Mouse (Mus musculus): Measurements from ENCODE around the gene Tspan18.

Tspan18 gene

GRCm38 (mm10) chr2:93218353-93218990, 115.8 kb downstream of the Tspan18 start:
- DNase-seq (ENCODE audit: low read depth, low spot score), result no peak

DNA sequence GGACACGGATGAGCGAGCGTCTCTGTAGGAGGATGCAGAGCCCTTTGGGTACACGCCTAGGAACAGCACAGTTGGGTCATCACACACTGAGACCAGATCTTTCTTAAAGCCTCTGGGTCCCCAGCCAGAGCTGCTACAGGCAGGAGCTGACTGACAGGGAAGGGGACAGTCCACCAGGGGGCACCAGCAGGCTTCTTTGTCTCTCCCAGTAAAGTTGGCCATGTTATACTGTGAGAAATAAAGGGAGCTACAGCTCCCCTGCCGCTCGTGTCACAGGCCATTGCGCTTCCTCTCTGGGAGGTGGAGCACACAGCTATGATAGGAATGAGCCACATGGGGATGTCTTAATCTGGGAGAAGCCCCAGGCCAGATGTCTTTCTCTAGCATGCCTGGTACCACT, 117.3 kb downstream of the Tspan18 start:
- DNase-seq (ENCODE audit: low read depth, low spot score), result peak; percentile 85

GRCm38 (mm10) chr2:93215790-93216189, 118.5 kb downstream of the Tspan18 start:
- DNase-seq (ENCODE audit: low read depth, low spot score), result no peak

DNA sequence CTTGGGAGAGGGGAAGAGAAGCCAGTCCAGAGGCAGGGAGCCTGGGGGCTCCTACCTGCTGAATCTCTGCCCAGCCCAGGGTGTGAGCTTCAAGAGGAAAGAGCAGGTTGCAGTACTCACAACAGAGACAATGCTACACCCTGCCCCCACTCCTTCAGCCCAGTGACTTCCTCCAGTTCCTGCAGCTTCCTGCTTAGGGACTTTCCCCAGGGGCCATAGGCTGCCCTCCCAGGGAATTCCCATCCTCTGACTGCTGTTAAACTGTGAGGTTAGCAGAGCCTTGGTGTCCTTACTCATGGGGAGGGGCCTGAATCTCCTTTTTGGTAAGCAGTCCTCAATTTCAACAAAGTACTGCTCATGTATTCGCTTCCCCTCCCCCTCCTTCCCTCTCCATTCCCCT, 120.1 kb downstream of the Tspan18 start:
- DNase-seq (ENCODE audit: low read depth, low spot score), result peak; percentile 72

GRCm38 (mm10) chr2:93212865-93213264, 121.4 kb downstream of the Tspan18 start:
- DNase-seq (ENCODE audit: low read depth, low spot score), result no peak

DNA sequence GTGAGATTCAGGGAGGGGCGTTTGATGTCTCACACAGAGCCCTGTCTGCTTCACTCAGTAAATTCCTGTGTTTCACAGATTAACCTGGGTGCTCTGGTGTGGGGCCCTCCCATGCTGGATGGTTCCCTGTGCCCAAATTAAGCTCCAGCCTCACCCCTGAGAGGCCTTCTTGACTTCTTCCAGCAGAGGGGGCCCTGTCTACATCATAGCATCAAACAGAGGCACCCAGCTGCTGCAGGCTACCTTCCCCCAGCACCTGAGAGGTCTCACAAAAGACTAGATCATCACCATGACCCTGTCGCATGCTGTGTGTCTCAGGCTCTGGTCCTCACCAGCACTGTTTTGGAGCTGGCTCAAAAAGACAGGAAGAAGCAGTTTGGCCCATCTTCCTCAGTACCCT, 121.9 kb downstream of the Tspan18 start:
- peak; percentile 51 for DNase-seq (ENCODE audit: low read depth, low spot score)

DNA sequence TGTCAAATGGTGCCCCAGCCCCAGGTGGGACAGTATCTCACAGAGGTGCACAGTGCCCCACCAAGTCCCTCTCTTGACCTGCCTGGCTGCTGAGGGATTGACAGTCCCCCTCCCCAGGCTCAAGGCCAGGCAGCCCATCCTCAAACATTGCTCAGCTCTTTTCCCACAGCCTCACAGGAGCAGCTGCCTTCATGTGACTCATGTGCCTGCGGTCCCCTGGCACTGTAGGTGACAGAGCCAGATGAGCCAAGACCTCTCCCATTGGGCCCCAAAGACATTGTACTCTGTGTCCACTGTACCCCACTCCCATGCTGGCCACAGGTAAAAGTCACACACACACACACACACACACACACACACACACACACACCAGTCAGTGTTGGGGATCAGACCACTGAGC, 128.2 kb downstream of the Tspan18 start:
- DNase-seq (ENCODE audit: low read depth, low spot score), result no peak

DNA sequence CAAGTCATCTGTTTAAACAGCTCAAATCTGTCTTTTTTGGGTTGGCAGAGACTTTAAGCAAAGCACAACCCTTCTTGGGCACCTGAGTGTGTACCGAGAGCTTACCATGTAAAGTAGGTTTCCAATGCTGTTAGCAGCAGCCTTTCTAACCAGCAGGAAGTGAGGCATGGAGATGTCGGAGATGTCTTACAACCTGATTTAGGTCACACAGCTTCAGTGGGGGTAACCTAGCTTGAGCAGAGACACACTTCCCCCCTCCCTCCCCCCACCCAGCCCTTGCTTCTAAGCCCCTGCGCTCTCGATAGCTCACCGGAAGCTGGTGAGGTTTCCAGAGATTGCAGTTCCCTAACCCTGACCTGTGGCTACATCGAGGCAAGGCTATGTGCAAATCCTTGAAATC, 129.7 kb downstream of the Tspan18 start:
- peak; percentile 34 for DNase-seq (ENCODE audit: low read depth, low spot score)

GRCm38 (mm10) chr2:93203682-93204081, 130.6 kb downstream of the Tspan18 start:
- DNase-seq (ENCODE audit: low read depth, low spot score), result peak; percentile 51

DNA sequence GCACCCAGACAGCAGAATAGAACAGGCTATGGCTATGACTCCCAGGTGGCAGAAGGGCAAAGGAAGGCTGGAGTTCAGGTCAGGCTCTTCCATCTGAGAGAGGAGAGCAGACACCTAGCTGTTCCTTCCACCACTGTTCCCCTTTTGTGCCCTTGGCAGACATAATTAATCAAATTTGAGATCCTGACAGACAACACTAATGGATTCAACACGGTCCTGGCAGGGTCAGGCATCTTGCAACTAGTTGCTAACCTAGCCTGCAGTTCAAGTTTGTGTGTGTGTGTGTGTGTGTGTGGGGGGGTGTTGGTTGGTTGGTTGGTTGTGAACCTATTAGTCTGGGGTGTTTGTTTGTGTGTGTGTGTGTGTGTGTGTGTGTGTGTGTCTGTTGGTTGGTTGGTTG, 131.5 kb downstream of the Tspan18 start:
- no peak for DNase-seq (ENCODE audit: low read depth, low spot score)

DNA sequence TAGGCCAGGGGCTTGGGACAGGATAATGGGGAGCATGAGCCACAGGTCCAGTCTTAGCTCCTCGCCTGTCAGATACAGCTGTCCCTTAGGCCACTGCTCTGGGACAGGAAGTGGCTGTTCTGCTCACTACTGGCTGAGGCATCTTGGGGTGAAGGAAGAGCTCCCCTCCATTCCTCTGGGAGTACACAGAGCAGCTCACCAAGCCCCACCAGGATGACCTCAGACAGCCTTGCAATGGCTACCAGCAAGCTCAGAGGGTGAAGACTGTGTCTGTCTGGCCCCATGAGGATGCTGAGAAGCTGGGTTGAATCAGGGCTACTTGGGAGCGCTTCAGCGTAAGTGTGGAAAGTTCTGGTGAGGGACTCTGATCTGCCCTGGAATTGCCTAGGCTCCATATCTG, 132.3 kb downstream of the Tspan18 start:
- DNase-seq (ENCODE audit: low read depth, low spot score), result no peak

DNA sequence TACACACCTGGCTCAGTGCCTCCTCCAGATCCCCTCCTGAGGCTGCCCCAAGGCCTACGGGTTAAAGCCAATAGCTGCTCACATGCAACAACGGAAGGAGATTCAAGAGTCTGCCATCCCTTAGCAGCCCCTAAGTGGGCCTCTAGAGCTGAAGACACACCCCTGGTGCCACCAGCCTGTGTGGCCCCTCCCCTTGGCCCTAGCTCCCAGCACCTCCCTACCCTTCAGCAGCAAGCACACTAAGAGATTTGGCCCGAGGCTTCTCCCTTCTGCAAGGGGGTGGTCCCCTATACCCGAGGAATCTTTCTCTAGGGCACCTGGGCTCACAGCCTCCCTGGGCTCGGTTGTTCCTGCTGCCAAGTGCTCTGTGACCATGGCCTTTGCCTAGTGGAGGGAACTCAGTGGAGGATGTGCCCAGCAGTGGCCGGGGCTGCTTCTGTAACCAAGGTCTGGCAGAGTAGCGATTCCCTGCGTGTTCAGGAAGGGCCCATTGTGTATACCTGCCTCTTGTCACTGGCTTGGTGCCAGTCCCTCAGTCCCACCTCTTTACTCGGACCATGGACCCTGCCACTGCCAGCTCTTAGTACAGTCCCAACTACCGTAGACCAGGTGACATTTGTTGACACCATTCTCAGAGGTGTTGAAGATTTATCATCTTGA, 133.5 kb downstream of the Tspan18 start:
- DNase-seq (ENCODE audit: low read depth, low spot score), result no peak

DNA sequence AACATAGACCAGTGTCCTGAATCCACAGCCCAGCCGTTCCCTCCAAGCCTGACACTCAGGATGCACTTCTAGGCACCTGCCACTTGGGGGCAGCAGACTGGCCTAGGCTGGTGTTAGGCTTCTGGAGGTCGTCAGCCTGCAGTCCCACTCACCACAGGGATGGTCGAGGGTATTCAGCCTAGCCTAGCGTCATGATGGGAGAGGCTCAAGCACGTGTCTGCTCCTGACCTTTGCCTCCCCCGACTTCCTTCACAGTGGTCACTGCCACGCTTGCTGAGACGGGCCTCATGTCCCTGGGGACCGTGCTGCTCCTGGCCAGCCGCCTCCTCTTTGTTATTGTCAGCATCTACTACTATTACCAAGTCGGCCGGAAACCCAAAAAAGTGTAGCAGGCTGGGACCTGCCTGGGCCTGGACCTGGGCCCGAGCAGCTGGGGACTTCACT, 134.8 kb downstream of the Tspan18 start:
- peak; percentile 82 for DNase-seq (ENCODE audit: low read depth, low spot score)

DNA sequence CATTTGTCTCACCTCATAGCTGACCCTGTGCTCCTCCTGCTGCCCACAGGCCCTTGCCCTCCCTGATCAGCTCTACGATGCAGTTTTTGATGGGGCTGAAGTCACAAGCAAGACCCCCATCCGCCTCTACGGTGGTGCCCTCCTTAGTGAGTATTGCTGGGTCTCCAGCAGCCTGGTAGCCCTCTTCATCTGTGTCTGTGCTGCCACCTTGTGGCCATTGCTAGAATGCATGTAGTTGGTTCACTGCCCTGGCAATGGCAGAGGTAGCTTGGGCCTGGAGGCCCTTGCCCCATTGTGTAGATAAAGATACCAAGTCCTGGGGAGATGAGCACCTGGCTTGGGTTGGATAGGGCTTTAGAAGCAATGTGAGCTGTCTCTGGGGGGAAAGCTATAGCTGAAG, 135.5 kb downstream of the Tspan18 start:
- DNase-seq (ENCODE audit: low read depth, low spot score), result peak; percentile 93

DNA sequence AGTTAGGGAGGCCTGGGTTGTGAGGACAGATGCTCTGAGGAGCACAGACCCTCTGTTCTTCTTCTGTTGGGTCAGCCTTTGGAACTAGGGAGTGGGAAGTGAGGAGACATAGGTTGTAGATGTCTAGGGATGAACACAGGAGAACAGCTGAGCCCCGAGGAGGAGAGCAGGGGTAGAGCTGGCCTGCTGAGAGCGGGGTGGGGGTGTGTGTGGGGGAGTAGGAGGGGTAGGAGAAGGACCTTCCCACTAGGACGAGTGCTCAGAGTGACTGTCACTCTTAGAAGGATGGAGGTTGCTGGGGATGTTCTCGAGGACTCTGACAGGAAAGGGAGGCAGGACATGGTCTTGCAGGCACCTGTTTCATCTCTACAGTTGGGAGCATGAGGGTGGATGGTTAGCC, 140.5 kb downstream of the Tspan18 start:
- DNase-seq (ENCODE audit: low read depth, low spot score), result no peak

DNA sequence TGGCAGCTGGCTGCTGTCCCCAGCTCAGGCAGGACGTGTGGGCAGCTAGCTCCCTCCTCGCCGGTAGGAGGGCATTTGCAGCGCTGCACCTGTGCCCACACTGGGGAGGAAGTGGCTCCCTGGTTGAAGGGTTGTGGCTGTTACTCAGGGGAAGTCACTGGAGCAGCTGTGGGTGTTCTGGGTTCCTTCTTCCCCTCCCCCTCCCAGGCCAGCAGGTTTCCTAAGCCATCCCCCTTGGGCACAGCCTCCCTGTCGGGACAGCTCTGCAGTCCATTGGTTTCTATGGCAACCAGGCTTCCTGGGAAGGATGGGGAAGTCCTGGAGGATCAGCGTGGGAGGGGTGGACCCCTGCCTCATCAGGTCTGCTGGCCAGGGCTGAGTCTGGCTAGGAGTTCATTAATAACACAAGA, 141.6 kb downstream of the Tspan18 start:
- DNase-seq (ENCODE audit: low read depth, low spot score), result peak; percentile 80

GRCm38 (mm10) chr2:93192182-93192560, 142.1 kb downstream of the Tspan18 start:
- peak; percentile 61 for DNase-seq (ENCODE audit: low read depth, low spot score)

GRCm38 (mm10) chr2:93191488-93192181, 142.7 kb downstream of the Tspan18 start:
- DNase-seq (ENCODE audit: low read depth, low spot score), result no peak

DNA sequence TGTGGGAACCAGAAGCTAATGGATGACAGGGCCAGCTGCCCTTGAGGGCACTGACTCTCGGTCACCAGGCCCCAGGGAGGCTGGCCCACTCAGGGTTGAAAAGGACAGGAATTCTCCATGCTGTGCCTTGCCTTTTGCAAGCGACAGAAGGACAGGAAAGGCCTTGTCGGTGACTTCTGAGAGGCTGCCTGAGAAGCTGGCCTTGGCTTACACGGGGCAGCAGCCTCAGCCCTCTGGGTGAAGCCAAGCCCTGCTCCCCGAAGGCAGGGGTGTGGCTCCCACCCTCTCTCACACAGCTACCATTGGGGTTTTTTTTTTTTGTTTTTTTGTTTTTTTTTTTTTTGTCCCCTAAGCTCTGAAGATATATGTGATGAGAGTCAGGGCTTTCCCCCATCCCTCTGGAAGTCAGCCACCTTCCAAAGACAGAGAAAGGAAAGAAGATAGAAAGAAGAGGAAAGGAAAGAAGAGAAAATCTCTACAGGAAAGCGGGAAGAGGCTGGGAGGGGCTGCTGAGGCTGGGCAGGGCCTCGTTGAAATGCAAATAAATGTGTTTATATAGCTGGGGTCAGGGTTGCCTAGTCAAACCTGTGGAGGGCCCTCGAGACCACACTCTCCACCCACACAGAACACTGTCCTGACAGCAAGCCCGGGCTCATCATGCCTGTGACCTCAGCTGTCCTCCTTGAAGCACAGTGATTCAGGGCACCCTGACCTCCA, 143.4 kb downstream of the Tspan18 start:
- peak; percentile 40 for DNase-seq (ENCODE audit: low read depth, low spot score)

DNA sequence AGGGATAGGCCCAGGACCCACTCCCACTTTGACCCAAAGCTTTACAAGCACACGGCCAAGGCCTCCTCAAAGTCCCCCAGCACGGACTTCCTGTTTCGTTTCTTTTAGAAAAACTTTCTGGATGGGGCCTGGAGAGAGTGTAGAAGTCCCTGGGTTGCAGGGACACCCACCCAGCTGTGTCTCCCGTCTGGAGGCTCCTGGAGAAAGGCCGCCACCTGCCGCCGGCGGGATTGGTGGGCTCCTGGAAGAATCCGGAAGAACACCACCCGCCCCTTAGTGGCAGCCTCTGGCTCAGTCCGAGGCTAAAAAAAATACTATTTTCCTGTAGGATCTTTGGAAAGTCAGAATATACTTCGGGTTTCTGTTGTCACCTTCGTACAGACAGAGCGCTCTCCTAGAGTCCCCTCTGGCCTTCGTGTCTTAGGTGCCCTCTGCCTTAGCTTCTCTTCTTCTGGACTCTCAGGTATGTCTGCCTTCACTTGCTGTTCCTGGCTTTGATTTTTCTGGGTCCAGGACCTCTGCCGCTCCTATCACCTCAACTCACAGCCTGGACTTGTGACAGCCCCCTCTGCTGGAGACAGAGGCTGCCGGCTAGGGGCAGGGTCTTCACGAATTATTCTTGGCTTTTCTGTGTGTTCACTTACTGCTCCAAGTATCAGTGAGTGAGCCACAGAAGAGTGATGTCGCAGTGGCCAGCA, 145.4 kb downstream of the Tspan18 start:
- peak; percentile 72 for DNase-seq (ENCODE audit: low read depth, low spot score)

GRCm38 (mm10) chr2:93188020-93188760, 146.1 kb downstream of the Tspan18 start:
- peak; percentile 50 for DNase-seq (ENCODE audit: low read depth, low spot score)

All from CD4-positive, CD25-positive, alpha-beta regulatory T cell, adult 2 months (primary cell).